Mouse (Mus musculus) E14TG2a.4 (cell line): Measurements from ENCODE around the gene Nfkbib.

Source experiments
- H3K27me3 ChIP-seq: 2 replicates; pipeline ENCODE4 v1.6.1; 2014; ENCODE audit warnings: low read length, control low read depth; ENCODE audit not compliant: insufficient read depth
- H3K36me3 ChIP-seq: 2 replicates; pipeline ENCODE4 v1.6.1; 2014; ENCODE audit warnings: low read length, control low read depth; ENCODE audit not compliant: insufficient read depth
- H3K4me1 ChIP-seq: replicated peaks from 2 replicates; pipeline ENCODE4 v1.6.1; 2014; ENCODE audit warnings: low read depth, low read length, control low read depth
- H3K4me3 ChIP-seq: replicated peaks from 2 replicates; pipeline ENCODE4 v1.5.1; 2014; ENCODE audit warnings: mild to moderate bottlenecking, low read length
- H3K9me3 ChIP-seq: 2 replicates; pipeline ENCODE4 v1.6.1; 2014; ENCODE audit warnings: low read length, control low read depth
- CTCF ChIP-seq: conservative IDR thresholded peaks from 2 replicates; pipeline ENCODE4 v1.5.1; 2014; ENCODE audit warnings: low read length
- NANOG ChIP-seq: IDR thresholded peaks from 2 replicates; pipeline ENCODE4 v1.6.1; 2014; ENCODE audit warnings: borderline replicate concordance, low read length, mixed read lengths
- POU5F1 ChIP-seq: IDR thresholded peaks from 2 replicates; pipeline ENCODE4 v1.6.1; 2014; ENCODE audit warnings: low read length, borderline replicate concordance

Gene Nfkbib

DNA sequence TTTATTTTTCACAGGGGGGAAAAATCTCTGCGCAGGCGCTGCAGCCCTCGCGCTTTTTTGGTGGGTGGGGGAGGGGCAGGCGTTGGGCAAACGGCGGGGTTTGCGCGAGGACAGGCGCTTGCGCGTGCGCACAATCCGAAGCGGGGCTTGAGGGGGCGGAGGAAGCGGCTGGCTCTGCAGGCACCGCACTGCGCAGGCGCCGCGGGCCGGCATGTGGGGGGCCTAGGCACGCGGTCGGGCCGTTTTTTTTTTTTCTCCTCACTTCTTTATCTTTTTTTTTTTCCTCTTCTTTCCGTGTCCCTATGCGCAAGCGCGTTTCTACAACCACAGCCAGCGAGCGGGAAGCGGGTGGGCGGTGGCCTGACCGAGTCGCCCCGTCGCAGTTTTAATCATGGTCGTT, 43.9 kb upstream of the Nfkbib start:
- Histone ChIP-seq H3K9me3 (no peaks in the 10 kb centered on the region), H3K4me1 (peaks cover 55% of the 10 kb centered on the region), H3K4me3 (peak overlapping the region; percentile 89), H3K36me3 (peaks cover 47% of the 10 kb centered on the region), H3K27me3 (no peaks in the 10 kb centered on the region)
- TF ChIP-seq POU5F1 (no peak), NANOG (no peak), CTCF (no peak)

DNA sequence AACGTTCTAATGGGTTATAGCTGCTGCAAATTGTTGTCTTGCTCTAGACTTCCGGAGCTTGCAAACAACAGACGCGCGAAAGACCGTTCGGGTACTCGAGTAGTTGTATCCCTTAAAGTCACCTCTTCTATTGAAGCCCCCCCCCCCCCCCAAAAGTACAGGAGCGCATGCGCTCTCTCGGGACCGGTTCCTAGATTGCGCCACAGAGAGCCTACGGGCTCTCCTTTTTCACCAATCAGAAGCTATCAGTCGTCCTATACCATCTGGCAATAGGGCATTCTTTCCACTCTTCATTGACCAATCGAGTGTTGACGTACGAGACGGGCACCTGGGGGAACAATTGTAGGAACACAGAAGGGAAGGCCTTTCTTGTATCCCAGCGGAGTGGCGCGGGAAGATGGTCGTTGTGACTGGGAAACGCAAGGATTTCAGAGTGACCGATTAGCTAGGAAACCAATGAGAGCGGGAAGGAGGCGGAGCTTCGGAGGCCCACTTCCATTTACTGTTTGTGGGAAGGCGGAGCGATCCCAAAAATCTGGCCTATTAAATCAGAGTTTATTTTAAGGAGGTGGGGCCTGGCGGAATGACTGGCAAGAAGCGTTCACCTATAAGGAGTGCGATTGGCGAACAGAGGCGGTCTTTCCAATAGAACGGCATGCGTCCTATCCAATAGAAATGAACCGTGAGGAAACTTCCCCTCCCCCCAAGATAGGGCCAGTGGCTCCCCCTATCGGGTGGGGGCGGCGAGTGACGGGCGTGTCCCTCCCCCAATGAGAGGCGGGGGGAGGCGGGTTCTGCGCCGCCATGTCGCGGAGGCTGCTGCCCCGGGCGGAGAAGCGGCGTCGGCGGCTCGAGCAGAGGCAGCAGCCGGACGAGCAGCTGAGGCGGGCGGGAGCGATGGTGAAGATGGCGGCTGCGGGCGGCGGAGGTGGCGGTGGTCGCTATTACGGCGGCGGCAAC, 43.1 kb upstream of the Nfkbib start:
- no peak for TF ChIP-seq POU5F1
- no peak for TF ChIP-seq CTCF
- no peak for TF ChIP-seq NANOG
- peaks cover 54% of the 10 kb centered on the region for H3K4me1 ChIP-seq
- peaks cover 39% of the 10 kb centered on the region for H3K36me3 ChIP-seq
- no peaks in the 10 kb centered on the region for H3K9me3 ChIP-seq
- H3K4me3 ChIP-seq: peak overlapping the region; percentile 89
- no peaks in the 10 kb centered on the region for H3K27me3 ChIP-seq

DNA sequence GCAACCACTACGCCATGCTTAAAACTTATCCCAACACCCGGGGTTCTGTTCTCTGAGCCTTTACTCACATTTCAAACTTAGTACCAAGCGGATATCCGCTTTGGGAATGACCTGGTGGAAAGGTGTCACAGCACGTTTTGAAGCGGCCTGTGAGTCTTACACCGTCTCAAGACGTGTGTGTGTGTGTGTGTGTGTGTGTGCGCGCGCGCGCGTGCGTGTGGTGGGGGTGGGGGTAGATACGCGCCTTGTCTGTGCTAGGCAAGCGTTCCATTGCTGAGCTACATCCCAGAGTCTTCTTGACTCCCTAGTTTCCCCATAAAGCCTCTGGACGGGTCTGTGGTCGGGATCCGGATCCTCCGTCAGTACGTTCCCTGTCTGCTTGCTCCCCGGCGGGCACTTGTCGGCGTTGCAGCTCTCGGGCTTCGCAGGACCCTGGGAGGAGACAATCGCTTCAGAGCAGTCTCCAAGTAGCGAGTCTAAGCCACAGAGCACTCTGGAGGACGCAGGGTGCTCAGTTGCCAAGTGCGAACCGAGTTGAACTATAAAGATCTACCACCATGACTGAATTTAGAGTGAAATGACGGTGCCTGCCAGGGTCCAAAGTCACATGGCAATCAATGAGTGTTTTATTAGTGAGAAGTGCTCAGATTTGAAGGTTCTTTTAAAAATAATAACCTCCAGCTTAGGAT, 42.2 kb upstream of the Nfkbib start:
- no peak for TF ChIP-seq NANOG
- no peak for TF ChIP-seq CTCF
- TF ChIP-seq POU5F1: no peak
- Histone ChIP-seq H3K27me3 (no peaks in the 10 kb centered on the region), H3K36me3 (peaks cover 31% of the 10 kb centered on the region), H3K4me3 (peak overlapping the region; percentile 89), H3K9me3 (no peaks in the 10 kb centered on the region), H3K4me1 (peaks cover 52% of the 10 kb centered on the region)

DNA sequence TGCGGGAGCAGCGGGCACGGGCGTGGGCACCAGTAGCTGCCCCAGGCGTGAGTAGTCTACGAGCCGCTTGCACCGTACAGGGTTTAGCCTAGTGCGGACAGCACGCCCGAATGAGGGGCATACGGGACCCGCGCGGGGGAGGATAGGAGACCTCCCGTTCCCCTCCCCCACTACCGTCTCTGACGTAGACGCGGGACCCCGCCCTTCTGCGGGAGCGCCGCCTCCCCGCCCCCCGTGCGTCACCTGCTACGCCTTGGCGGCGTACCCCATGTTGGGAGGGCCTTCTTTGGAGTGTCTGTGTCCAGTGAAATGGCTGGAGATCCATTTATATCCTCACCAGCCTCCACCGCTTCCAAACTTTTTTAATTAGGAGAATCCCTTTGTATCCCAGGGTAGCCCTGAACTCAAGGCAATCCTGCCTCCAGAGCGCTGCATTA, 41.7 kb upstream of the Nfkbib start:
- no peaks in the 10 kb centered on the region for H3K9me3 ChIP-seq
- H3K27me3 ChIP-seq: no peaks in the 10 kb centered on the region
- H3K4me1 ChIP-seq: peaks cover 51% of the 10 kb centered on the region
- peak overlapping the region; percentile 89 for H3K4me3 ChIP-seq
- TF ChIP-seq POU5F1 (no peak), NANOG (no peak), CTCF (no peak)
- peaks cover 25% of the 10 kb centered on the region for H3K36me3 ChIP-seq

DNA sequence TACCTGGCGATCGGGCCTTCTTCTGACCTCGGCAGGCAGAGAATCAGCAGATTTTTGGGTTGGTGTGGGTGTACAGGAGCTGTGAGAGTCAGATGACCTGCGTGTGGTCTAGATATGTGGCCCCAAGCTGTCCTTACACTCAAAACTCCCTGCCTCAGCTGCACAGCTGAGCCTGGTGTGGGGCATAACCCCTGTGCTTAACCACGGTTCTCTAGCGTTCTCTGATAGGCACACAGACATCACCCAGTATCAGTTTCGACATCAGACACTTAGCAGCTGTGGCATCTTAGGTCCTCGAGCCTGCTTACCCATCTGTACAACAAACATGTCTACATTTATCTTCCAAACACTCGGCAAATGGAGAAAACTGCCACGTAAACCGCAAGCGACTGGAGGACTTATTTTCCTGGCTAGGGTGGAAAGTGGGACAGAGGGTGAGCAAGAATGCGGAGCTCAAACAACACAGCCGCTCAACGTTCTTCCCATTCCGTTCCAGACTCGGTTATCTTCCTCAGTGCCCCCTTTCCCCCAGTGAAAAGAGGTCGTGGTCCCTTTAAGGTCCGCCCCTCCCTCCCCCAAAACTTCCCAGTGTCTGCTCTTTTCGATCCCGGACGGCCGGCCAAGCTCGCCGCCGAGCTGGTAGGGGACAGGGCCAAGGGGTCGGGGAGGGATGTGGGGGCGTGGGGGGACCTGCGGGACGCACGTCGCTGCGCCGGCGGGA, 41.1 kb upstream of the Nfkbib start, which contains the start of gene Hnrnpl:
Gene Hnrnpl, plus strand, starts transcription at position 321 of the 721 bp plus-strand sequence.
- peaks cover 51% of the 10 kb centered on the region for H3K4me1 ChIP-seq
- H3K9me3 ChIP-seq: no peaks in the 10 kb centered on the region
- H3K27me3 ChIP-seq: no peaks in the 10 kb centered on the region
- H3K36me3 ChIP-seq: peaks cover 19% of the 10 kb centered on the region
- peak within 1 kb of the TSS; percentile 89 for H3K4me3 ChIP-seq
- TF ChIP-seq POU5F1 (no peak), CTCF (no peak), NANOG (no peak)

DNA sequence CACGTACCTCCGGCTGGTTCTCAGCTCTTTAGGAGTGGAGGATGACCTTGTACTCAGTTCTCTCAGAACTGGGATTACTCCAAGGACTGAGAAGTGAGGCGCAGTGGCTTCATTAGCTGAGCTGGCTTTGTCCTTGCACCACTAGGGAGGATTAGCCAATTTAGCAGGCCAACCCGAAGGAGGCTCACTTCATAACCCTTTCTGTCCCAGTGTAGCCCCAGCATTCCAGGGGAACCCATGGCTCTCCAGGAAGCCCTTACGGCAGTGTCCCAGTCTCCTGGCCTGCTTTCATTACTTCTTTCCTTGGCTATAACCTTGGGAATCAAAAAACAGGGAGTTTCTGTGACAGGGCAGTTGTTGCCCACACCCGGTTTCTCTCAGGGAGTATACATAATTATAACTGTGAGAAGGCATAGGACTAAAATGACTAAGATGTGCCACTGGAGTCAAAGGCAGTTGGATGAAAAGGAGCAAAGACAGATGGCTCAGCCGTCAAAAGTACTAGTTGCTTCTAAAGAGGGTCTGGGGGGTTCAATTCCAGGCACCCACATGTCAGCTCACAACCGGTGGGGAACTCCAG, 40.4 kb upstream of the Nfkbib start:
- Histone ChIP-seq H3K9me3 (no peaks in the 10 kb centered on the region), H3K27me3 (no peaks in the 10 kb centered on the region), H3K4me3 (peak overlapping the region; percentile 89), H3K4me1 (peaks cover 50% of the 10 kb centered on the region), H3K36me3 (peaks cover 12% of the 10 kb centered on the region)
- TF ChIP-seq CTCF: no peak
- no peak for TF ChIP-seq POU5F1
- TF ChIP-seq NANOG: no peak

DNA sequence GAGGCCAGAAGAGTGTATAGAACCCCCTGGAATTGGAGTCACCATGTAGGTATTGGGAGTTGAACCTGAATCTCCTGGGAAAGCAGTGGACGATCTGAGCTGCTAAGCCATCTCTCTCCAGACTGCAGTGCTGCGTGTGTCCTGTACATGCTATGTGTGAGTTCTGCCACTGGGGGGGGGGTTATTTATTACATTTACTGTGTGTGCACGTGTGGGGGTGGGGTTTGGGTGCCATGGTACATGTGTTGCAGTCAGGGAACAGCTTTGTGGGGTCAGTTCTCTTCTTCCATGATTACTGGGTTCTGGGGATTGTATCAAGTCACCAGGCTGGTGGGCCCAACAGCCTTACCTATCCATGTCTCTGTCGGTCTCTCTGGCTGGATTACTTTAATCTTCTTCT, 39.6 kb upstream of the Nfkbib start:
- Histone ChIP-seq H3K27me3 (no peaks in the 10 kb centered on the region), H3K4me3 (no peak overlapping the region), H3K36me3 (peaks cover 4% of the 10 kb centered on the region), H3K9me3 (no peaks in the 10 kb centered on the region), H3K4me1 (peaks cover 49% of the 10 kb centered on the region)
- TF ChIP-seq NANOG (no peak), POU5F1 (no peak), CTCF (0 out of 2 replicates have a peak, but pooled peaks have one; percentile 7)
